Mouse (Mus musculus): Measurements from ENCODE around the gene Dytn.

Dytn gene

GRCm38 (mm10) chr1:63579153-63579552, 107.6 kb downstream of the Dytn start:
- no peak for DNase-seq (ENCODE audit: low spot score)

- DNase-seq (ENCODE audit: low spot score): no peak
Measured at GRCm38 (mm10) chr1:63576803-63577202, 109.9 kb downstream of the Dytn start.

- no peak for DNase-seq (ENCODE audit: low spot score)
Measured at GRCm38 (mm10) chr1:63573864-63574611, 112.7 kb downstream of the Dytn start.

GRCm38 (mm10) chr1:63573432-63573831, 113.3 kb downstream of the Dytn start:
- no peak for DNase-seq (ENCODE audit: low spot score)

All from layer of hippocampus, adult 11-12 months (tissue).